Mouse (Mus musculus) brain, adult 10 weeks (tissue): ENCODE results near the gene Olfr1098. TPM values are rescaled to one million over a fixed set of nuclear protein-coding genes. Genes with fewer than 3 reads are reported as not detected.

Source experiments
- polyA plus RNA-seq: library from polyadenylated mRNA; stranded (reverse); fragments of 350-450 nt; fragmentation: Illumina TruSeq; extraction: RNeasy Lipid Tissue Mini Kit (QIAGEN cat#74804); gene quantifications from one replicate; pipeline ENCODE4 v1.2.3, GENCODE M21; 2015; ENCODE audit warnings: low read depth, low replicate concordance

Gene Olfr1098
- not detected for polyA plus RNA-seq

DNA sequence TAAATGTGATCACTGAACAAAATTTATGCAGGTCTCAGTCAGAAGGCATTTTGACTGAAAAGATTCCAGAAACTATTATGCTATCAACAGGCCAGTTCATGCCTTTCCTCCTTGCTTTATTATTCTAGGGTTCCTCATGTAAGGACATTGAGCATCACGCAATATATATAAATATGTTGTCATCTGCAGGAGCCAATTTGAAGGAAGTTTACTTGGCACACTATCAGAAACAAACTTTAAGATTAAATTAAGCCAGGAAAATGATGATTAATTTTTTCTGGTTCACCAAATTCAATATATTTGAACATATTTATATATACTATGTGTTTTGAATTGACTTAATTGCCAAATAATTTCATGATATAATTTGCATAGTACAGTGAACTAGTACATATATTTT, at the start of gene Olfr1098:
Gene Olfr1098 (minus strand): TSS at position 101 of the 400 bp plus-strand sequence.

GRCm38 (mm10) chr2:86960593-86960992, 36.2 kb upstream of the Olfr1098 start, which contains the start of gene Olfr1099:
Olfr1099 (minus strand) TSS chr2:86960693.

DNA sequence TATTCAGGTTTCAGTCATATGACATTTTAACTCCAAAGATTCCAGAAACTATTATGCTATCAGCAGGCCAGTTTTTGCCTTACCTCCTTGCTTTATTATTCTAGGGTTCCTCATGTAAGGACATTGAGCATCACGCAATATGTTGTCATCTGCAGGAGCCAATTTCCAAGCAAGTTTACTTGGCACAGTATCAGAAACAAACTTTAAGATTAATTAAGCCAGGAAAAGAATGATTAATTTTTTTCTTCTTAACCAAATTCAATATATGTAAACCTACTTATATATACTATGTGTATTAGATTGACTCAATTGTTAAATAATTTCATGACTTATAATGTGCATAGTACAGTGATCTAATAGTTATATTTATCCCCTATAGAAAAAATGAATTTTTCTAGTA, 32.2 kb downstream of the Olfr1098 start, which contains the start of gene Olfr1097:
Gene Olfr1097 (minus strand): TSS at position 101 of the 400 bp plus-strand sequence.

GRCm38 (mm10) chr2:86874702-86875101, 49.6 kb downstream of the Olfr1098 start, which contains the start of gene Gm13723:
Gm13723 (minus strand) TSS chr2:86874802.

Other genes with a start within 250 kb of the Olfr1098 start
- gene Olfr1086, start 244.5 kb downstream of the Olfr1098 start, polyA plus RNA-seq: not detected
- not detected for gene Olfr1087, start 226.2 kb downstream of the Olfr1098 start, polyA plus RNA-seq
- gene Olfr1089, start 190.8 kb downstream of the Olfr1098 start, polyA plus RNA-seq: not detected
- not detected for gene Olfr1090, start 165.6 kb downstream of the Olfr1098 start, polyA plus RNA-seq
- gene Olfr1093, start 142.1 kb downstream of the Olfr1098 start, polyA plus RNA-seq: not detected
- not detected for gene Olfr141, start 114.5 kb downstream of the Olfr1098 start, polyA plus RNA-seq
- gene Olfr1094, start 99.9 kb downstream of the Olfr1098 start, polyA plus RNA-seq: not detected
- not detected for gene Olfr1095, start 72.8 kb downstream of the Olfr1098 start, polyA plus RNA-seq
- not detected for gene Gm13723, start 49.7 kb downstream of the Olfr1098 start, polyA plus RNA-seq
- not detected for gene Olfr1097, start 32.3 kb downstream of the Olfr1098 start, polyA plus RNA-seq
- not detected for gene Olfr1099, start 36.1 kb upstream of the Olfr1098 start, polyA plus RNA-seq
- gene Olfr1100, start 55.4 kb upstream of the Olfr1098 start, polyA plus RNA-seq: not detected
- not detected for gene Olfr1101, start 66.7 kb upstream of the Olfr1098 start, polyA plus RNA-seq
- gene Olfr1102, start 73.9 kb upstream of the Olfr1098 start, polyA plus RNA-seq: not detected
- not detected for gene Olfr1104, start 102.5 kb upstream of the Olfr1098 start, polyA plus RNA-seq
- not detected for gene Olfr1105, start 112.0 kb upstream of the Olfr1098 start, polyA plus RNA-seq
- gene Olfr1106, start 127.7 kb upstream of the Olfr1098 start, polyA plus RNA-seq: not detected
- not detected for gene Olfr1107, start 151.3 kb upstream of the Olfr1098 start, polyA plus RNA-seq
- gene Olfr1109, start 171.5 kb upstream of the Olfr1098 start, polyA plus RNA-seq: not detected
- gene Olfr259, start 190.0 kb upstream of the Olfr1098 start, polyA plus RNA-seq: not detected
- gene Olfr1110, start 215.8 kb upstream of the Olfr1098 start, polyA plus RNA-seq: not detected
- gene Olfr1111, start 228.1 kb upstream of the Olfr1098 start, polyA plus RNA-seq: not detected